In genomic region chr6:50777827-50778226, GRCm38 (mm10) we compare ENCODE assay signal across 9 mouse cellular contexts.
DNase-seq lines count a peak whose midpoint lies in the region; ATAC-seq lines count a peak whose summit lies in the region.
"Had no signal": no experiment of that assay in that cellular context is flagged by ENCODE, and none has a peak within 500 bp of the region (broad histone marks: within the 10 kb centered on the region; RNA-seq: fewer than 3 reads in every experiment).

No protein-coding gene starts in this region.

- H3K4me2 ChIP-seq in midbrain, embryonic 14.5 days (ENCODE audit: low read length): peak overlapping the region; percentile 36

- H3K4me3 ChIP-seq in hindbrain, embryonic 10.5 days: 0 out of 2 replicates have a peak overlapping the region, but pooled peaks have one; percentile 23
- H3K4me3 ChIP-seq in midbrain, embryonic 14.5 days (replicated peaks; ENCODE audit: low read depth, low read length): no peak overlapping the region
- H3K4me3 ChIP-seq: lung, embryonic 15.5 days had no signal

- no peaks in the 10 kb centered on the region for H3K9me3 ChIP-seq in hindbrain, embryonic 10.5 days
- no peaks in the 10 kb centered on the region for H3K9me3 ChIP-seq in midbrain, embryonic 14.5 days (ENCODE audit: control insufficient read depth, low read length)
- H3K9me3 ChIP-seq: lung, embryonic 15.5 days had no signal

- WGBS in hindbrain, embryonic 10.5 days: 37% methylated on average over 4 of the region's 4 CpGs
- whole genome bisulfite sequencing in midbrain, embryonic 14.5 days: 17% methylated on average over 4 of the region's 4 CpGs

- peaks cover 41% of the 10 kb centered on the region for H3K4me1 ChIP-seq in hindbrain, embryonic 10.5 days (replicated peaks)
- peaks cover 39% of the 10 kb centered on the region for H3K4me1 ChIP-seq in midbrain, embryonic 14.5 days (ENCODE audit: control insufficient read depth, insufficient read depth, low read length)

- no peak overlapping the region for H3K9ac ChIP-seq in midbrain, embryonic 14.5 days (replicated peaks; ENCODE audit: low read length)
- H3K9ac ChIP-seq: lung, embryonic 15.5 days had no signal

- H3K27me3 ChIP-seq in hindbrain, embryonic 10.5 days (ENCODE audit: insufficient read depth, poor library complexity, severe bottlenecking): no peaks in the 10 kb centered on the region
- H3K27me3 ChIP-seq in midbrain, embryonic 14.5 days (ENCODE audit: control insufficient read depth, insufficient read depth, low read length): no peaks in the 10 kb centered on the region
- H3K27me3 ChIP-seq: lung, embryonic 15.5 days had no signal

- no peaks in the 10 kb centered on the region for H3K36me3 ChIP-seq in hindbrain, embryonic 10.5 days
- H3K36me3 ChIP-seq in midbrain, embryonic 14.5 days (ENCODE audit: control insufficient read depth, insufficient read depth, low read length): no peaks in the 10 kb centered on the region
- H3K36me3 ChIP-seq: lung, embryonic 15.5 days had no signal

- H3K27ac ChIP-seq in hindbrain, embryonic 10.5 days: peak overlapping the region; percentile 88
- peak overlapping the region; percentile 96 for H3K27ac ChIP-seq in midbrain, embryonic 14.5 days (replicated peaks; ENCODE audit: low read depth, low read length)
- H3K27ac ChIP-seq: lung, embryonic 15.5 days had no signal

- no peak for ATAC-seq in midbrain, embryonic 14.5 days (ENCODE audit: low FRiP score, low TSS enrichment)
- ATAC-seq in CD4-positive, CD25-positive, alpha-beta regulatory T cell, adult 4 months: no peak

- peak; percentile 30 for DNase-seq in brain, adult 2 months (ENCODE audit: low read depth, low spot score)
- peak; percentile 29 for DNase-seq in embryo, embryonic 11 days
- peak; percentile 19 for DNase-seq in hindbrain, embryonic 10.5 days (ENCODE audit: low spot score)
- peak; percentile 51 for DNase-seq in midbrain, embryonic 14.5 days
- DNase-seq in kidney, postnatal 25 days: no peak
- no peak for DNase-seq in liver
- DNase-seq: adrenal gland, postnatal 36 days had no signal

Comparison
In these comparisons a context has a peak if more than half of its experiments do, and no peak if none do; other contexts are left out.
1. DNase-seq: peak in brain, adult 2 months (single experiment), embryo, embryonic 11 days (single experiment), hindbrain, embryonic 10.5 days (single experiment) and midbrain, embryonic 14.5 days (single experiment); none in kidney, postnatal 25 days (0 of 2) and liver (single experiment).